Mouse (Mus musculus): ENCODE data around the gene Tmem97.

GRCm38 (mm10) chr11:78540358-78540757 lies 10.2 kb downstream of the Tmem97 start:
- TF ChIP-seq CTCF (conservative IDR thresholded peaks at IDR 0.05; ENCODE audit: insufficient read depth, insufficient read length, low read depth, low read length) (no peak), POLR2A (IDR thresholded peaks at IDR 0.05; ENCODE audit: low read depth, low read length) (no peak)
